Mouse (Mus musculus): ENCODE measurements around the gene Rtl4. TPM values are rescaled to one million over a fixed set of nuclear protein-coding genes. Genes with fewer than 3 reads are reported as not detected.

The Rtl4 gene
- polyA plus RNA-seq, 1 experiment from 2014 or later: not detected

- ATAC-seq (no peak), DNase-seq (ENCODE audit: low spot score) (no peak)
Observed at GRCm38 (mm10) chrX:145089802-145090201, 401.1 kb downstream of the Rtl4 start.

GRCm38 (mm10) chrX:145090360-145090759 lies 401.7 kb downstream of the Rtl4 start:
- TF ChIP-seq CTCF (IDR thresholded peaks at IDR 0.05) (no peak), EP300 (IDR thresholded peaks at IDR 0.05) (no peak)
- ATAC-seq: no peak

More at GRCm38 (mm10) chrX:145089802-145090201, 401.1 kb downstream of the Rtl4 start:
- Histone ChIP-seq H3K4me2 (replicated peaks; ENCODE audit: low read depth, low read length) (no peak overlapping the region), H3K9ac (replicated peaks; ENCODE audit: low read depth) (no peak overlapping the region), H3K4me1 (ENCODE audit: insufficient read depth, low read depth, low read length) (no peaks in the 10 kb centered on the region), H3K4me3 (ENCODE audit: low read depth, low read length) (no peak overlapping the region), H3K27me3 (replicated peaks; ENCODE audit: insufficient read depth, low read length) (no peaks in the 10 kb centered on the region), H3K9me3 (ENCODE audit: low read length) (no peaks in the 10 kb centered on the region), H3K36me3 (ENCODE audit: insufficient read depth, low read length) (no peaks in the 10 kb centered on the region), H3K27ac (ENCODE audit: low read length) (no peak overlapping the region)
- no peak for TF ChIP-seq EP300 (IDR thresholded peaks at IDR 0.05)
- no peak for TF ChIP-seq CTCF (IDR thresholded peaks at IDR 0.05)

GRCm38 (mm10) chrX:145090964-145091363 lies 402.3 kb downstream of the Rtl4 start:
- Histone ChIP-seq H3K4me1 (ENCODE audit: insufficient read depth, low read depth, low read length) (no peaks in the 10 kb centered on the region), H3K27ac (ENCODE audit: low read length) (no peak overlapping the region), H3K4me3 (ENCODE audit: low read depth, low read length) (no peak overlapping the region), H3K9ac (replicated peaks; ENCODE audit: low read depth) (no peak overlapping the region), H3K4me2 (replicated peaks; ENCODE audit: low read depth, low read length) (no peak overlapping the region), H3K36me3 (ENCODE audit: insufficient read depth, low read length) (no peaks in the 10 kb centered on the region), H3K9me3 (ENCODE audit: low read length) (no peaks in the 10 kb centered on the region), H3K27me3 (replicated peaks; ENCODE audit: insufficient read depth, low read length) (no peaks in the 10 kb centered on the region)
- WGBS: 61% methylated on average over 2 of the region's 2 CpGs
- no peak for DNase-seq (ENCODE audit: low spot score)
- no peak for TF ChIP-seq EP300 (IDR thresholded peaks at IDR 0.05)
- TF ChIP-seq CTCF (IDR thresholded peaks at IDR 0.05): no peak
- no peak for ATAC-seq

More at GRCm38 (mm10) chrX:145090360-145090759, 401.7 kb downstream of the Rtl4 start:
- Histone ChIP-seq H3K4me1 (ENCODE audit: insufficient read depth, low read depth, low read length) (no peaks in the 10 kb centered on the region), H3K27me3 (replicated peaks; ENCODE audit: insufficient read depth, low read length) (no peaks in the 10 kb centered on the region), H3K9ac (replicated peaks; ENCODE audit: low read depth) (no peak overlapping the region), H3K27ac (ENCODE audit: low read length) (no peak overlapping the region), H3K4me3 (ENCODE audit: low read depth, low read length) (no peak overlapping the region), H3K36me3 (ENCODE audit: insufficient read depth, low read length) (no peaks in the 10 kb centered on the region), H3K9me3 (ENCODE audit: low read length) (no peaks in the 10 kb centered on the region), H3K4me2 (replicated peaks; ENCODE audit: low read depth, low read length) (no peak overlapping the region)
- no peak for DNase-seq (ENCODE audit: low spot score)
- 66% methylated on average over 3 of the region's 3 CpGs for WGBS

MicroRNAs within 50 kb of the gene (microRNA counts, 519-probe panel; counts per million panel counts)
- microRNA mmu-miR-3472: not detected

Small RNAs within 50 kb of the gene (microRNA-seq; reads per million reads assigned to microRNA genes)
- gene Mir3472: not detected

Other genes with a start within 250 kb of the Rtl4 start
- gene Trpc5os, start 232.3 kb upstream of the Rtl4 start, polyA plus RNA-seq (2015; fragmentation: Nextera tagmentation; extraction: Ambion mirVana): not detected in 2 replicates
- gene Trpc5, start 727 bp upstream of the Rtl4 start, polyA plus RNA-seq (2015; fragmentation: Nextera tagmentation; extraction: Ambion mirVana): not detected in 2 replicates